Mouse (Mus musculus) heart, embryonic 12.5 days (tissue): Measurements from ENCODE around the gene Klc4. TPM values are rescaled to one million over a fixed set of nuclear protein-coding genes. Genes with fewer than 3 reads are reported as not detected.
A peak's percentile ranks its signal among the peaks of the same experiment; 100 is the strongest.

Experiments
- ATAC-seq: fragments of 200-750 bp; cut with Nextera tagmentation; 2 replicates; pipeline ENCODE4 v1.8.0; 2017; ENCODE audit warnings: moderate TSS enrichment, moderate library complexity; ENCODE audit not compliant: insufficient number of reproducible peaks, low FRiP score
- H3K27ac ChIP-seq: fragments of 300-500 bp; sonication (generic); 2 replicates; pipeline ENCODE4 v1.5.1; 2016; ENCODE audit warnings: mild to moderate bottlenecking, moderate library complexity; ENCODE audit not compliant: poor library complexity, severe bottlenecking
- H3K27me3 ChIP-seq: fragments of 300-500 bp; sonication (generic); replicated peaks from 2 replicates; pipeline ENCODE4 v1.6.1; 2016; ENCODE audit warnings: mild to moderate bottlenecking, moderate library complexity
- H3K36me3 ChIP-seq: fragments of 300-500 bp; sonication (generic); 2 replicates; pipeline ENCODE4 v1.6.1; 2016; ENCODE audit warnings: mild to moderate bottlenecking, moderate library complexity
- H3K4me1 ChIP-seq: fragments of 300-500 bp; sonication (generic); replicated peaks from 2 replicates; pipeline ENCODE4 v1.6.1; 2016; ENCODE audit warnings: mild to moderate bottlenecking
- H3K4me2 ChIP-seq: fragments of 300-500 bp; sonication (generic); 2 replicates; pipeline ENCODE4 v1.6.1; 2016; ENCODE audit warnings: mild to moderate bottlenecking, moderate library complexity
- H3K4me3 ChIP-seq: fragments of 300-500 bp; sonication (generic); 2 replicates; pipeline ENCODE4 v1.5.1; 2016; ENCODE audit warnings: mild to moderate bottlenecking
- H3K9ac ChIP-seq: fragments of 300-500 bp; sonication (generic); 2 replicates; pipeline ENCODE4 v1.6.1; 2016; ENCODE audit warnings: mild to moderate bottlenecking, moderate library complexity
- H3K9me3 ChIP-seq: fragments of 300-500 bp; sonication (generic); replicated peaks from 2 replicates; pipeline ENCODE4 v1.6.1; 2016; ENCODE audit warnings: mild to moderate bottlenecking, moderate library complexity
- WGBS: fragments of 180-500 bp; shearing (Covaris S2); methylation state at CpG from one replicate; pipeline ENCODE4 v1.1.7; 2016; 5-methylcytosine and 5-hydroxymethylcytosine counted together
- polyA plus RNA-seq: library from polyadenylated mRNA; unstranded; fragments of >200 nt; fragmentation: Nextera tagmentation; extraction: Ambion mirVana; gene quantifications from 2 replicates; pipeline ENCODE4 v1.2.1, GENCODE M21; 2016

The Klc4 gene
- polyA plus RNA-seq, 1 experiment from 2014 or later = 21.1 TPM

DNA sequence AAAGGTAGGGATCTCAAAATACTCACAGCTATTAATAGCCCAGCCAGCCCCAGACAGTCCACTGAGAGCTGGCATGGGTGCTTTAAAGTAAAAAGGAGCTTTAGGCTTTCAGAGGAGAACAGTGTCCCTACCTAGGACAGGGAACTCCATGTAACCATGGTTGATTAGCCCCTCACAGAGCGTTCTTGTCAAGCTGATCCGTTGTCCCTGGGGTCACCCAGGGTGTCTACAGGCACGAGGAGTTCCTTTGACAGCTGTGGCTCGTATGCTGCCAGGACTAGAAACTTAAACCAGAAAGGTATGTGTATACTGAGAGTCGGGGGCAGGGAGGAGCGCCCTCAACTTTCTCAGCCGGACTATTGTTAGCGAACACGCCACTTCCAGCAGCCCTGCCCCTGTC, 33.1 kb upstream of the Klc4 start:
- peak overlapping the region; percentile 94 for H3K27ac ChIP-seq
- peak overlapping the region; percentile 84 for H3K9ac ChIP-seq
- no peaks in the 10 kb centered on the region for H3K27me3 ChIP-seq
- no peak for ATAC-seq
- peak overlapping the region; percentile 81 for H3K4me3 ChIP-seq
- peak overlapping the region; percentile 81 for H3K4me2 ChIP-seq
- H3K9me3 ChIP-seq = no peaks in the 10 kb centered on the region
- peaks cover 55% of the 10 kb centered on the region for H3K36me3 ChIP-seq
- WGBS = 24% methylated on average over 9 of the region's 9 CpGs
- peaks cover 45% of the 10 kb centered on the region for H3K4me1 ChIP-seq

DNA sequence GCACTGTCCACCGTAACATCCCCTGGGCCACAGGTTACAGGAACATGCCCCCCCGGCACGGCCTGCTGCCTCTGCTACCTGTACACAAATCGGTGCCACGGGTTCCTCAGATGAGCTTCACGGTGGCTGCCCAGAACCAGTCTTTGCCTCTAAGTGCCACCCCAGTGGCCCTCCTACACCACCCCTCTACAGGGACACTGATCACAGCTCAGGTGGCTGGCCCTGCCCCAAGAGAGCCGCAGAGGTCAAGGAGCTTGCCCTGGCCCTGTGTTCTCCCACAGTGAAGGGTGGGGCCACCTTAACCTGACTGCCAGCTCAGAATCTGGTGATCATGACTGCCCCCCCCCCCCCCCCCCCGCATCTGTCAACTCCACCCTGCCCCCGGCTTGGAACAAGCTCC, 32.6 kb upstream of the Klc4 start, which contains the start of gene Mea1:
Mea1 (plus strand) TSS at position 378 of the 400 bp plus-strand sequence.
- H3K27ac ChIP-seq = peak within 1 kb of the TSS; percentile 94
- peak within 1 kb of the TSS; percentile 84 for H3K9ac ChIP-seq
- WGBS = 69% methylated on average over 9 of the region's 9 CpGs
- H3K4me1 ChIP-seq = peaks cover 43% of the 10 kb centered on the region
- H3K36me3 ChIP-seq = peaks cover 50% of the 10 kb centered on the region
- H3K4me2 ChIP-seq = peak within 1 kb of the TSS; percentile 81
- H3K27me3 ChIP-seq = no peaks in the 10 kb centered on the region
- H3K4me3 ChIP-seq = peak within 1 kb of the TSS; percentile 81
- no peaks in the 10 kb centered on the region for H3K9me3 ChIP-seq
- no peak for ATAC-seq

DNA sequence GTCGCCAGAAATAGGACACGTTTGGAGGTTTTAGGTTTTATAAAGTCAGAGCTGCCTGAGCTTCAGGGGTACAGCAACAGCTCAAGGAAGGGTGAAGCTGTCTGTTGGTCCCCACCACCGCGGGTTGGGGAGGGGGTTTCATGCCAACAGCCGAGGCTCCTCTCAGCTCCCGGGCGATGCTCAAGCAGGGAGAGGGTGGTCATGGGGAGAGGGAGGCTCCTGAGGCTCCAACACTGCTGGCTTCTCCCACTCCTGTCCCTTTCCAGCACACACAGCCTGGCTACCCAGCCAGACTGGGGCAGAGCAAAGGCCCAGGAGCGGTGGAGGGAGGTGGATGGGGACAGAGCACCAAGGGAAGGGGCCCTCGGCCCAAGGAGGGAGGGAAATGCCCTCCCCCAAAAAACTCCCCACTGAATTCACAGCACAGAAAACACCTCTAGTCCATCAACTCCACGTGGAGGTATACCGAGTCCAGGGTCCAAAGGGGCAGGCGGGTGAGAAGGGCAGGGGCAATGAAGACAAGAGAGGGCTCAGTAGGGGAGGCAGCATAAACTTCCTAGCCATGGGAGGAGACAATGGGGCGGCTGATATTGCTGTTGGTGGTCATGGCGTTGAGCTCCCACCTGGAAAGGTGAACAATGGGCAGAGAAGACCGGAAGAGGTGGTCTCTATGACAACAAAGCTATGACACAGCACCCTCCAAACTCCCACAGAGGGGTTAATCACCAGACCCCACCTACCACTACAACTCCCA, 28.9 kb upstream of the Klc4 start:
- Histone ChIP-seq H3K27me3 (no peaks in the 10 kb centered on the region), H3K9ac (peak overlapping the region; percentile 71), H3K36me3 (peaks cover 56% of the 10 kb centered on the region), H3K4me1 (peaks cover 44% of the 10 kb centered on the region), H3K4me2 (peak overlapping the region; percentile 80), H3K4me3 (peak overlapping the region; percentile 84), H3K27ac (peak overlapping the region; percentile 80), H3K9me3 (no peaks in the 10 kb centered on the region)
- peak; percentile 20; the same call in 1 of the 2 replicates for ATAC-seq
- WGBS = 23% methylated on average over 15 of the region's 15 CpGs

DNA sequence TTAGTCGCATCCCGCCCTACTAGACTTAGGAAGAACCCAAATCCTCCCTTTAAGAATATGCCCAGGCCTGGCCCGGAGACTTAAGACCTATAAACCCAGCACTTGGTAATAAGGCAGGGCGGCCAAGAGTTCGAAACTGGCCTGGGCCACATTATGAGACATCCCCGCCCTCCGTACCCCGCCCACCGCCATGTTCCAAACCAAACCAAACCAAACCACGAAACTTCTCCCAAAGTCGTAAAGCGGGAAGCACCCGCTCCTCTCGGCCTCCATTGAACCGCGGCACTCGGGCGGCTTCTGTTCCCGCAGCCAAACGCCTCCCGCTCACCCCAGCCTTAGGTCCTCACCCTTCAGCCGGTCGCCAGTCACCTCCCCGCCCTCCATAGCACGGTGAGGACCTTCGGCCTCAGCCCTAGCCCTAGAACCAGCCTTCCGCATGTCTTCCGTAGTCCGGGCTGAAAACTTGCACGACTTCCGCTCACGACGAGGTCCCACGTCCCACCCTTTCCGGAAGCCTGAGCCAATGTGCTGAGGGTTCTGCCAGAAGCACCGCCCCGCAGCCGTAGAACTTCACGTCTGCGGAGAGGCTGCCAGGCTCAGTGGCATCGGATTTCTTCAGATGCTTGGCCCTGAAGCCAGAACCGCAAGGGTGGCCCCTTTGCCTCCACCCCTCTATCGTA, 28.2 kb upstream of the Klc4 start, which contains the start of gene Rrp36:
Rrp36 (minus strand) TSS at position 503 of the 680 bp plus-strand sequence.
- peaks cover 38% of the 10 kb centered on the region for H3K4me1 ChIP-seq
- H3K9me3 ChIP-seq = 0 out of 2 replicates have a peak, but pooled peaks cover 5% of the 10 kb centered on the region
- H3K27ac ChIP-seq = peak within 1 kb of the TSS; percentile 80
- 1% methylated on average over 43 of the region's 43 CpGs for WGBS
- no peaks in the 10 kb centered on the region for H3K27me3 ChIP-seq
- ATAC-seq = peak; percentile 88
- H3K4me3 ChIP-seq = peak within 1 kb of the TSS; percentile 84
- H3K36me3 ChIP-seq = peaks cover 63% of the 10 kb centered on the region
- peak within 1 kb of the TSS; percentile 86 for H3K9ac ChIP-seq
- peak within 1 kb of the TSS; percentile 80 for H3K4me2 ChIP-seq

DNA sequence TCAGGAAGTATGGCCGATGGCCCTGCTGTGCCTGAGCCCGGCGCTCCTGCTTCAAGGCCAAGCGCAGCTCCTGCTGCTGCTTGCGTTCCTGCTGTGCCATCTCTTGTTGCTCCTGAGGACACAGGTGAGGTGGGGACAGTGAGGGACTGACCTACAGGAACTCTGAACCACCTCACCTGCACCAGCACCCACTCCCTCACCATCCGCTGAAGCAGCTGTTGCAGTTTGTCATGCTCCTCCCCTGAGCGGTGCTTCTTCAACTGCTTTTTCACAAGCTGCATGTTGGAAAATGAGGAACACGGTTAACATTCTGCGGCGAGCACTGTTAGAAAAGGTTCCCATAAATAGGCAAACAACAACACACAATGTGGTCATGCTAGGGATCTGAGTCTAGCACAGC, 24.1 kb upstream of the Klc4 start:
- Histone ChIP-seq H3K27me3 (no peaks in the 10 kb centered on the region), H3K36me3 (peaks cover 62% of the 10 kb centered on the region), H3K4me1 (peaks cover 18% of the 10 kb centered on the region), H3K27ac (no peak overlapping the region), H3K9ac (no peak overlapping the region), H3K4me3 (no peak overlapping the region), H3K9me3 (0 out of 2 replicates have a peak, but pooled peaks cover 5% of the 10 kb centered on the region), H3K4me2 (no peak overlapping the region)
- no peak for ATAC-seq
- 92% methylated on average over 10 of the region's 10 CpGs for WGBS

DNA sequence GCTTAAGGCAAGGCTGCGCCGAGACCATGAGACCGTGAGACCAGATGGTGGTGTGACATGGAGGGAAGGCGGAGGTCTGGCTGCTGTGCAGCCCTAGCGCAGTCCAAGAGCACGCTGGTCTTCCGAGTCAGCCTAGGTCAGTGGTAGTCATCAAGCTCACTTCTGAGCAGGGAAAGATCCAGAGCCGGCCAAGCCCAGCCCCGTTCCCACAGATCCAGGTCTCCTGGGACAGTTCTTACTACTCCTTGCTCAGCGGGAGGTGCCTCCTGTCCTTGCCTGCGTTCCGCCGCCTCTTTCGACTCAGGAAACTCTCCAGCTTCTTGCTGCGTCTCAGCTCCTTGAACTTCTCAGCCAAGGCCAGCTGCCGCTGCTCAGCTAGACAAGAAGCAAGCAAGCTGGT, 21.9 kb upstream of the Klc4 start:
- peaks cover 2% of the 10 kb centered on the region; the same call in 1 of the 2 replicates for H3K4me1 ChIP-seq
- H3K27ac ChIP-seq = no peak overlapping the region
- H3K4me3 ChIP-seq = no peak overlapping the region
- 88% methylated on average over 16 of the region's 16 CpGs for WGBS
- H3K9me3 ChIP-seq = 0 out of 2 replicates have a peak, but pooled peaks cover 5% of the 10 kb centered on the region
- no peaks in the 10 kb centered on the region for H3K27me3 ChIP-seq
- no peak for ATAC-seq
- H3K4me2 ChIP-seq = no peak overlapping the region
- no peak overlapping the region for H3K9ac ChIP-seq
- peaks cover 79% of the 10 kb centered on the region for H3K36me3 ChIP-seq

DNA sequence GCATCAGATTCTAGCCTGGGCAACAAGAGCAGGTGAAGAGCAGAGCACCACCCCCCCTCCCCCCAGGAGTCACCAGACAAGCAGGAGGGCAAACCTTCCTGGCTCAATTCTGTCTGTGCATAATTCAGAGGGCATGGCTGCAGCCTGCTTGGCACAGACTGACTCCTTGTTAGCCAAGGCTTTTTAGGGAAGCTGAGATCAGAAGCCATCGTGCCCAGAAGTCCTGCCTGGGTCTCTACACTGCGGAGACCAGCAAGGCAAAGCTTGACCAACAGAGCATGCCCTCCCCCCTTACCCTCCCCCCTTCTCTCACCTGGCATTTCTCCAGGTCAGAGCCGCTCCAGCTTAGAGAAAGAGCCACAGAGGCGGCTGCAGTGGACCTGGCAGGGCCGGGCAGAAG, 16.9 kb upstream of the Klc4 start:
- Histone ChIP-seq H3K9ac (no peak overlapping the region), H3K27me3 (no peaks in the 10 kb centered on the region), H3K4me1 (no peaks in the 10 kb centered on the region), H3K4me3 (no peak overlapping the region), H3K9me3 (no peaks in the 10 kb centered on the region), H3K36me3 (peaks cover 96% of the 10 kb centered on the region), H3K27ac (no peak overlapping the region), H3K4me2 (no peak overlapping the region)
- WGBS = 90% methylated on average over 5 of the region's 5 CpGs
- no peak for ATAC-seq

DNA sequence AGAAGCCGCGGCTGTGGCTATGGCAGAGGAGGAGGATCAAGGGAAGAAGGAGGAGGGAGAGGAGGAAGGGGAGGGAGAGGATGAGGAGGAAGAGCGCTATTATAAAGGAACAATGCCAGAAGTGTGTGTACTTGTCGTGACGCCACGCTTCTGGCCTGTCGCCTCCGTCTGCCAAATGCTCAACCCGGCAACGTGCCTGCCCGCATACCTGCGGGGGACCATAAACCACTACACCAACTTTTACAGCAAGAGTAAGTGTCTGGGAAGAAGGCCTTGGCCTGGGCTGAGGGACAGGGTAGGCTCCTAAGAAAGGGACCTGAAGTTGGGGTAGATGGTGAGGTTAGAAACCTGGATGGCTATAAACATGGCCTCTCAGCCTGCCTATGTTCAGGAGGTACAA, 16.2 kb upstream of the Klc4 start:
- no peak overlapping the region for H3K27ac ChIP-seq
- H3K36me3 ChIP-seq = peaks cover 98% of the 10 kb centered on the region
- no peak overlapping the region for H3K4me2 ChIP-seq
- H3K4me3 ChIP-seq = no peak overlapping the region
- no peaks in the 10 kb centered on the region for H3K9me3 ChIP-seq
- H3K27me3 ChIP-seq = no peaks in the 10 kb centered on the region
- no peak for ATAC-seq
- H3K4me1 ChIP-seq = no peaks in the 10 kb centered on the region
- no peak overlapping the region for H3K9ac ChIP-seq
- WGBS = 91% methylated on average over 12 of the region's 12 CpGs

DNA sequence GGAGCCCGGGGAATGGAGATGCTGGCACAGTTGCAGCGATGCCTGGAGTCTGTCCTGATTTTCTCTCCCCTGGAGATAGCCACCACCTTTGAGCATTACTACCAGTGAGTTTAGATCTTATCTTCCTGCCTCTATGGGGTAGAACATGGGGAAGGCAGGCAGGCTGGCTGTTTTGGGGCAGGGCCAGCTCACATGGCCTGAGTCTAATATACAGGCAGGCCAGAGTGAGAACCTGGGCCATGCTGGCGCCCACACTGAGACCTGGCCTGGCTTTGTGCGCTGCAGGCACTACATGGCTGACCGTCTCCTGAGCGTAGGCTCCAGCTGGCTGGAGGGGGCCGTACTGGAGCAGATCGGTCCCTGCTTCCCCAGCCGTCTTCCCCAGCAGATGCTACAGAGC, 15.5 kb upstream of the Klc4 start:
- Histone ChIP-seq H3K9ac (0 out of 2 replicates have a peak overlapping the region, but pooled peaks have one; percentile 28), H3K4me1 (no peaks in the 10 kb centered on the region), H3K27ac (no peak overlapping the region), H3K9me3 (no peaks in the 10 kb centered on the region), H3K4me3 (no peak overlapping the region), H3K27me3 (no peaks in the 10 kb centered on the region), H3K4me2 (no peak overlapping the region), H3K36me3 (peaks cover 98% of the 10 kb centered on the region)
- no peak for ATAC-seq
- WGBS = 89% methylated on average over 9 of the region's 9 CpGs

DNA sequence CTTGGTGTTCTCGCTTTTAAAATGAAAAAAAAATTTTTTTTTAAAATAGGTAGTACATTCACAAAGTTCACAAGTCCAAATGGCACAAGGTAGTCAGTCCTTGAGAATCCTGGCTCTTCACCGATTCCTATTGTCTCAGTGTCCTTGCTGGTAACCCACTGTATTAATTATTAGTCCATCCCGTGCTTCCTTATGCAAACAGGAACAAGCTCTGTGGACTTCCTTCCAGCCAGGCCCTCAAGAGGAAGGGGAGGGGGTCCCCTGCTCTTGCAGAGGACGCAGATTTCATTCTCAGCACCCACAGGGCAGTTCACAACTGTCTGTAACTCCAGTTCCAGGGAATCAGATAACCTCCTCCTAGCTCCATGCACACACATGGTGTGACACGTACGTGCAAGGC, 10.2 kb upstream of the Klc4 start:
- Histone ChIP-seq H3K36me3 (peaks cover 87% of the 10 kb centered on the region), H3K4me2 (no peak overlapping the region), H3K27ac (no peak overlapping the region), H3K27me3 (no peaks in the 10 kb centered on the region), H3K9me3 (no peaks in the 10 kb centered on the region), H3K4me3 (no peak overlapping the region), H3K4me1 (peaks cover 33% of the 10 kb centered on the region), H3K9ac (no peak overlapping the region)
- no peak for ATAC-seq
- WGBS = 83% methylated on average over 6 of the region's 6 CpGs
